Mouse (Mus musculus) C2C12 (cell line): ENCODE results near the gene Gm4869.

Source experiments
- CEBPB ChIP-seq: IDR thresholded peaks from one replicate; pipeline ENCODE4 v1.6.1; 2011; ENCODE audit warnings: low read depth, mild to moderate bottlenecking, control low read depth, moderate library complexity
- CTCF ChIP-seq: IDR thresholded peaks from one replicate; pipeline ENCODE4 v1.5.1; 2011; ENCODE audit not compliant: control insufficient read depth, insufficient read depth, insufficient read length
- MAX ChIP-seq: IDR thresholded peaks from one replicate; pipeline ENCODE4 v1.6.1; 2011; ENCODE audit warnings: mild to moderate bottlenecking, control low read depth
- USF1 ChIP-seq: IDR thresholded peaks from one replicate; pipeline ENCODE4 v1.6.1; 2011; ENCODE audit warnings: low read depth, mild to moderate bottlenecking, control low read depth, moderate library complexity

DNA sequence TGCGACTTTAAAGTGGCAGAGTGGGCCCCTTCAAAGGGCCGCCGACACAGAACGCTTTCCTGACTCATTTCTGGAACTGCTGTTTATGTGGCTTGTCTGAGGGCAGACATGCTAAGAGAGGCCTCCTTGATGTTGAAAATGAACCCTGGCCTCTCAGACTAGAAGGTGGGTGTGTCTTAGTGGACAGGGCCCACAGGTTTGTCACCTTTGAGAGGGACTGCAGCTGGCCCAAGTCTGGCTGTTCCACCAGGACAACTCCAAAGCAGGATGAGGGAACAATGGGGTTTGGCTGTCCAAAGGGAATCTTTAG is 72.4 kb downstream of the Gm4869 start:
- TF ChIP-seq CTCF (no peak), MAX (no peak), USF1 (no peak), CEBPB (no peak)
